Mouse (Mus musculus) inflammation-experienced regulatory T-cells, adult 6 months (primary cell): ENCODE measurements around the gene Atp23. TPM values are rescaled to one million over a fixed set of nuclear protein-coding genes. Genes with fewer than 3 reads are reported as not detected.

Experiments
- ATAC-seq: one replicate; pipeline ENCODE4 v1.8.0; 2017
- polyA plus RNA-seq, 3 experiments: library from polyadenylated mRNA; unstranded; fragments of 100-300 nt; shearing (Covaris generic); gene quantifications; one replicate each; pipeline ENCODE4 v1.2.1; 2017

Gene Atp23
- 1 to 10 TPM; 3.4 to 7.5 (median 5.1) TPM for polyA plus RNA-seq

DNA sequence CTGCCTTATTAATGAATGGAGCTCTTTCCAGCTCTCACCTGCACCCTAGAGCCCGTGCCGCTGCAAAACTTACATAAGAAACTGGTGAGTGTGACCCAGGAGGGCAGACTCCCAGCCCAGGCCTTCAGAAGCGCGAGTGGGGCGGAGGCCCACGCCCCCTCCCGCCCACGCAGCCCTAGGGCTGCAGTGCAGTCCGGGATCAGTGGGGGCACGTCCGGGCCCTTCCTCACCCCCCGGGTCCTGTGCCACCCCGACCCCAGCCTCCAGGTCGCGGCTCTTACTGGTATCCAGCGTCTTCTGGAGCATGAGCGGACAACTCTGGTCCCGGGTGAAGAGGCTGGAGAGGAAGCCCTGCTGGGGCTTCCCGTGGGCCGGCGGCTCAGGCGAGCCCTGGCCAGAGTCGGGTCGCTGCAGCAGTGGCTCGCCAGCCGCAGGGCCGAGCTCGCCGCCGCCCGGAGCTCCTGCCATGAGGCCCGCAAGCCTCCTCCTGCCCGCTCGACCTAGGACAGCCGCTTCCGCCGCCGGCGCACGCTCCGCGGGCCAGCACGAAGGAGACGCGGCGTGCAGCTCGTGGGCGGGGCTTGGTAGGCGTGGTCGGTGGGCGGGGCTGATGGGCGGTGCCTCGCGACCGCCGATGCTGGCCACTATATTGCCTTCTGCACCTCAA lies at the start of gene Atp23:
Atp23 (minus strand) TSS at position 535 of the 667 bp plus-strand sequence.
- ATAC-seq, result peak; percentile 84

- ATAC-seq, result no peak
Observed at GRCm38 (mm10) chr10:126950572-126950971, 49.4 kb upstream of the Atp23 start.

DNA sequence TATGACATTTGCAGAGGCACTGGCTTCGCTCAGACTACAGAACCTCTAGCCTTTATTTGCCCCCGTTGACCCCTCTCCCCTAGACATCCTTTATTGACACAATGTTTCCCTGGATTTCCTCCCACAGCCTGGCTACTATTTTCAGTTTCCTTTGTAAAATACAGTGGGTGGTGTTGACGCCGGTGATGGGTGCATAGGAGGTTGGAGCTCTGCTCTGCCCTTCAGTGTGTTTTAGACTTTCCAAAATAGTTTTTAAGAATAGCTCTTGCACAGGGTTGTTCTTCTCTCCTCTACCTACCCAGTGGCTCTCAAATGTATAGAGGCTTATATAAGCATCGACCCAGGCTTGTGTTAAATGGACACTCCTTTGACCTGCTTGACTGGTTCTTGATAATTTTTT lies 48.7 kb upstream of the Atp23 start:
- no peak for ATAC-seq

DNA sequence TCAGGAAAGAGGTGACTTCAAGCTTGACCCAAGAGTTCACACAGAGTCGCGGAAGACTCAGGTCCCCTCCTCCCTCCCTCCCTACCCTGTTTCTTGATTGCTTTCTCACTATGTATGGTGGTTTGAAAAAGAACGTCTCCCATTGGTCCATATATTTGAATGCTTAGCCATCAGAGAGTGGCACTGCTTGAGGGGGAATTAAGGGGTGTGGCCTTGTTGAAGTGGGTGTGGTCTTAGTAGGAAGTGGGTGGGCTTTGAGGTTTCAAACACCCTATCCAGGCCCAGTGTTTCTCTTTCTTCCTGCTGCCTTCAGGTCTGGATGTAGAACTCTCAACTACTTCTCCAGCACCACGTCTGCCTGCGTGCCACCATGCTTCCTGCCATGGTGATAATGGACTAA lies 44.4 kb upstream of the Atp23 start:
- ATAC-seq, result no peak

GRCm38 (mm10) chr10:126940949-126941348 lies 39.8 kb upstream of the Atp23 start:
- no peak for ATAC-seq

GRCm38 (mm10) chr10:126935556-126936381 lies 34.6 kb upstream of the Atp23 start:
- ATAC-seq, result no peak

DNA sequence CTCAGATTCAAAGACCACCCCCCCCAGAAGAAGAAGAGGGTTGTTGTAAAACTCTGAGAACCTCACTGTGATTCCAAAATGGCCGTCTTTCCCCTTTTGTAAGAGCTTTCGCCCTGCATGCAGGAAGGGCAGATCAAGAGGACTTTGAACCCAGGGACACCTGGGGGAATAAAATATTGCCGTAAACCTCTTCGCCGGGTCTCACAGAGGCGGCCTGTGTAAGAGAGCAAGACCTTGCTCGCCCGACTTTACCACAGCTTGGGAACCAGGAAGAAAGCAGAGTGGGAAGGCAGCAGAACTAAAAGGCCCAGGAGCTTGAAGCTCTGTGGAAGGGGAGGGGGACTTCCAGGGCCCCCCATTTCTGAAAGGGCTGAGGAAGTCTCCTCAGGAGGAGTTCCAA lies 34.0 kb upstream of the Atp23 start:
- ATAC-seq, result no peak

- no peak for ATAC-seq
Observed at GRCm38 (mm10) chr10:126934561-126934960, 33.4 kb upstream of the Atp23 start.

- ATAC-seq, result no peak
Observed at GRCm38 (mm10) chr10:126931760-126932139, 30.6 kb upstream of the Atp23 start.

DNA sequence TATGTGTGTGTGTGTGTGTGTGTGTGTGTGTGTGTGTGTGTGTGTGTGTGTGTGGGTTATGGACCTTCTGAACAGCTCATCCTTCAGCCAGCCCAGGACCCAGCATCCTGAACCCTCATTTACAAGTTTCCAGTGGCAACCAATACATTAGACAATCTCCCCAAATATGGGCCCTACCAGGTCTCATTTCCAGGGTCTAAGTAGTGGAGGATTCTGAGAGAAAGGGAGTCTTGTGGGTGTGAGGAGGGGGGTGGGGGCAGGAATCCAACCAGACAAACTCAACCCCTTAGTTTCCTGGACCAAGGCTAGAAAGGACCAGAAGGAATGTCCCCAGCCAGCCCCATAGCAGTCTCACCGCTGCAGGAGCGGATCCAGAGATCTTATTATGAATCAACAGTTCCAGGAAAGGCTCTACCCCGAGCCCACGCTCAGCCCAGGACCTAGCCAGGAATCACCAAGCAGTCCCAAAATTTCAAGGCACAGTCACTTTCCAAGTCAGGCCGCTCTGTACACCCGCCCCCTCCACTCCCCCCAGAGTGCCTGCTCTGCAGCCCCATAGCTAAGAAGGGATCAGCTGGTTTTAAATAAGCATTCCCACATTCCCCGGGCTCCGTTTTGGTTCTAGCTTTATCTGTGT lies 30.1 kb upstream of the Atp23 start:
- ATAC-seq, result no peak

DNA sequence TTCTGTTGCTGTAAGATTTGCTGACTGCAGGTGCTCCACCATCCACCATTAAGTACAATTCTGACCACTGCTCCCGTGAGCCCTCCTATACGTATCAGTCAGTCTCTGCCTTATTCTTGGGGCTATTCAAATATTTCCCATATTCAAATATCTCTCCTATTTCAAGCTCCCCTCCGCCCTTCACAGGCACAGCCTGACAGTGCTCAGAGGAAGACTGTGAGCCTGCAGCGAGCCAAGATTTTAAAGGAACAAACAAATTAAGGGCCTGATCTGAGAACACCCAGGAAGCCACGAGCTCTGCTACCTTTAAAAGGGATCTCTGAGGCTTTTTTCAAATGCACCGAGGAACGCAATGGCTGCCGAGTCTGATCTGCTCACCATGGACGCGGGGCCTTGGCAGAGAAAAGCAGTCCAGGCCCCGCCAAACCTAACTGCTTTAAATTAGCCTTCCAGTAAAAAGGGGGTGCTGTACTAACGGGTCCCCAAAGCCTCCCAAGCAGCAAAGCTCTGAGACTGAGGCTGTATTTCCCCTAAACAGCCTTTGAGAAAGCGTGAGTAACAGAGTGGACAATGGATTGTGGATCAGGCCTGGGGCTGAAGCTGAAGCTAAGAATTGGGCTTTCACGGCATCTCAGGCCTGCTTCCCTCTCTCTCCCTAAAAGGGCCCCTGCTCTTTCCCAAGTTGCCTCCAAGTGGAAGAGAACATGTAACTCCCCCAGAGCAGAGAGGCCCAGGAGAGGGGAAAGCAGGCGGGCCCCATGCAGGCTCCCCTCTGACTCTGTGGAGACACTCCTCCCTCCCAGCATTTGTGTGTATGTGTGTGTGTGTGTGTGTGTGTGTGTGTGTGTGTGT lies 29.3 kb upstream of the Atp23 start:
- no peak for ATAC-seq

GRCm38 (mm10) chr10:126929543-126929942 lies 28.4 kb upstream of the Atp23 start:
- ATAC-seq, result no peak

DNA sequence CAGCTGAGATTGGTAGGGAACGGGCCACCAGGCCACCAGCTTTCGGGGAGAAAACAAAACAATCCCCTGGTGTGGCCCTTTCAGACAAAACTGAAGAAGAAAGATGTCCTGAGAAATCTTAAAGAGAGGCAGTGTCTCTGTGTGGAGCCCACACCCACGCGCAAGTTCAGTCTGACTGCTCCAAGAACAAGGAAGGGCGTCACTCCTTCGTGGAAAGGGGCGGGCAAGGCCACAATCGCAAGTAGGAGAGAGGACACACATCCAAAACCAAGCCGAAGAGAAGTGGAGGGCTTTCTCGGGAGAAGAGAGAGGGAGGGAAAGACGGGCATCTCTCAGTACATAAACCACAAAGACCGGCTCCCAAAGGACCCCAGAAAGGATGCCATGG lies 27.7 kb upstream of the Atp23 start:
- no peak for ATAC-seq

DNA sequence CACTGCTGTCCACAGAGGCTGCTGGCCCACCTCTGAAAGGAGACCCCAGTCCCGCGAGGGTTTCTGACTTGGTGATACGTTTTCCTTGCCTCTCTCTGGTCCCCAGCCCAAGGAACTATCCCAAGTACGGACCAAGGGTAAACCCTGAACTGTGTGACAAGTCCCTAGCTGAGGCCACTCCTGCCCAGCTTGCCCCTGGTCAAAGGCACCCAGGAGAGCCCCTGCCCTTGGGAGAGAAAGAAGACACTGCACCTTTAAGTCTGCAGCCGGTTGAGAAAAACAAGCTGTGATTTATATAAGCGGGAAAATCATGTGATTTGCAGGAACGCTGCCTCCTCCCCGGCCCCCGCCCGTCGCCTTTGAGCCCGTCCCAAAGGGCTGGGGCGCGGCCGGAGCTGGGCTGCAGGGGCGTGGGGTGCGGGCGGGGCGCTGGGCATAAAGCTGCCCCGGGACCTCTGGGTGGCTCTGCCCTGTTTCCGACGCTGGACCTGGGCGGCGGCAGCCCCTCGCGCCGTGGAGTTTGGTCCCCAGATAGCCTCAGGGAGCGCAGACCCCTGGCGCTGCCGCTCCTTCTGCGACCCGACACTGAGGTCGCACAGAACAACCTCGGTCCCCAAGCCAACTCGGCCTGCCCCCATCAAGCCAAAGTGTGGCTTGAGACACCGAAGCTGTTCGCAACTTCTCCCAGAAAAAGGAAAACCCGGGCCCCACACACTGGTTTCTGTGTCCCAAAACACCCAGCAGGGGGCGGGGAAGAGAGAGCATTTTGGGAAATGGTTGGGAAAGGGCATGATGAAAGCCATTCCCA lies 27.1 kb upstream of the Atp23 start:
- ATAC-seq, result no peak

DNA sequence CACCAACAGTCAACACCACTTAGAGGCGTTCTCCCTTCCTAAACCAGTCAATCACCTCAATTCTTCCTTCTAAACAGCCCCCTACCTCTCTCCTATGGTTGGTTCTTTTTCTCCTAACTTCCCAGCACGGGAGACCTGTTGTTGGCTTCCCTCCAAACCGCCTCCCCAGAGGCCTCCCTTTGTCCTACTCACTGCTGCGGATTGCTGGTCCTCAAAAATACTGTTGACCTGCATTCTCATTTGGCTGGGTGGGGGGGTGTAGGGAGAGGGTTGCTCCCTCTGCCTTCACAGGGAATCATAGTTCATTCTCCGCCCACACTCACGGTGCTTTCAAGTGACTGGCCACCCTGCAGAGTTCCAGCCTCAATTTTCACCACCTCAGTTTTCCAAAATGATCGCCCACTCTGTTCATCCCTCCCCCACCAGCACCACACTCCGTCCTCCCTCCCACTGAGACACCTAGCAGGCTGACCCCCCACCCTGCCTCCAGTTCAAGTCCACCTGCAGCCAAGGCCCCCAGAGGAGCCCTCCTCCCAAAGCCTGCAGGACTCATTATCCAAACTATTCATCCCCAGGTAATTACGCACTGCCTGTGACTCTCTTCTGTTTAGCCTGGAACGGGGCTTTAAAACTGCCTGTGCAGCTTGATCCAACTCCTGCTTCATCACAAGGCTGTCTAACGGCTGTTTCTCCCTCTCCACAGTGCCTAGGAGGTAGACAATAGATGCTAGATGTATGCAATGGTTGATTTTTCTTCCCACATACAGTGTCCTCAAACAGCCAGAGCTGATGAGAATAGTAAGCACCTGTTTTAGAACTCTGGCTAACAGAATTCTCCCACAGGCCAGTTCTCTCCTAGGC lies 26.2 kb upstream of the Atp23 start:
- ATAC-seq, result no peak

- ATAC-seq, result no peak
Observed at GRCm38 (mm10) chr10:126925391-126925790, 24.2 kb upstream of the Atp23 start.

- no peak for ATAC-seq
Observed at GRCm38 (mm10) chr10:126924087-126924486, 22.9 kb upstream of the Atp23 start.

DNA sequence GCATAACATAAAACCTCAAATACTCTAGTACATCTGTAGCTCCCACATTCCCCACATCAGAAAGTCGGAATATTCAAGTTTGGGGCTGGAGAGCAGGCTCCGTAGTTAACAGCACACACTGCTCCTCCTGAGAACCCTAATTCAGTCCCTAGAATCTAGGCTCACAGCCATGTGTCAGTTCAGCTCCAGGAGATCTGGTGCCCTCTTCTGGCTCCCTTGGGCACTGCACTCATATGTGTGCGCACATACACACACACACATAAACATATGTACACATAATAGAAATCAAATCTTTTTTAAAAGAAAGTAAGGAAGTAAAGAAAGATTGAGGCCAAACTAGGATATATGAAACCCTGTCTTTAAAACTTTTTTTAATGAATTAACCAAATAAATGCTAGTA lies 19.1 kb upstream of the Atp23 start:
- no peak for ATAC-seq

DNA sequence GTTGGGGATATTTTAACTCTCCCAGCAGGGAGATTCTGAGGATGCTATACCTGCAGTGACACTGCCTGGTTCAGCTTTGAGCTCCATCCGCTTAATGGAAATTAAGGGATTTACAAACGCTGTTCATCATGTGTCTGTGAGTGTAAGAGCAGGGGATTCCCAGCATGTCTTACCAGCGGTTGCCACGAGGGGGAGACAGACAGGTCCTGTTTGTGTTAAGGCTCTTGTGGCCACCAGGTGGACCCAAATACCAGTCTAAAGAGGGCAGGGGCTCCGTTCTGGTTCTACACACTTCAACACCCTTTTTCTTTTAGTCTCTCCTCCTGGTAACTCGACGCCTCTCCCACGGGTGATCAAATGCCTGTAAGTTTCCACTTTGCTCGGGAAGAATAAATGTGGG lies 17.9 kb upstream of the Atp23 start:
- ATAC-seq, result peak; percentile 96

GRCm38 (mm10) chr10:126914288-126914687 lies 13.1 kb upstream of the Atp23 start:
- ATAC-seq, result no peak

GRCm38 (mm10) chr10:126911479-126911878 lies 10.3 kb upstream of the Atp23 start:
- no peak for ATAC-seq
